Mouse (Mus musculus) intestine, postnatal 0 days (tissue): Measurements from ENCODE around the gene Itpk1. TPM values are rescaled to one million over a fixed set of nuclear protein-coding genes. Genes with fewer than 3 reads are reported as not detected.
A peak's percentile ranks its signal among the peaks of the same experiment; 100 is the strongest.

Experiments
- ATAC-seq: fragments of 200-750 bp; cut with Nextera tagmentation; 2 replicates; pipeline ENCODE4 v1.8.0; 2017; ENCODE audit warnings: mild to moderate bottlenecking, moderate TSS enrichment, moderate library complexity
- H3K27ac ChIP-seq: fragments of 300-500 bp; sonication (generic); 2 replicates; pipeline ENCODE4 v1.5.1; 2014; ENCODE audit warnings: mild to moderate bottlenecking, low read depth, low read length, moderate library complexity
- H3K27me3 ChIP-seq: fragments of 300-500 bp; sonication (generic); replicated peaks from 2 replicates; pipeline ENCODE4 v1.6.1; 2014; ENCODE audit warnings: low read length, mixed read lengths; ENCODE audit not compliant: control insufficient read depth, insufficient read depth
- H3K36me3 ChIP-seq: fragments of 300-500 bp; sonication (generic); 2 replicates; pipeline ENCODE4 v1.6.1; 2014; ENCODE audit warnings: mild to moderate bottlenecking, moderate library complexity; ENCODE audit not compliant: control insufficient read depth, insufficient read depth
- H3K4me1 ChIP-seq: fragments of 300-500 bp; sonication (generic); replicated peaks from 2 replicates; pipeline ENCODE4 v1.6.1; 2014; ENCODE audit warnings: antibody characterized with exemption, low read length, mixed read lengths; ENCODE audit not compliant: control insufficient read depth, insufficient read depth
- H3K4me2 ChIP-seq: fragments of 300-500 bp; sonication (generic); replicated peaks from 2 replicates; pipeline ENCODE4 v1.6.1; 2014; ENCODE audit warnings: low read depth, mild to moderate bottlenecking, moderate library complexity
- H3K4me3 ChIP-seq: fragments of 300-500 bp; sonication (generic); 2 replicates; pipeline ENCODE4 v1.5.1; 2014; ENCODE audit warnings: low read depth, low read length
- H3K9ac ChIP-seq: fragments of 300-500 bp; sonication (generic); 2 replicates; pipeline ENCODE4 v1.6.1; 2014; ENCODE audit warnings: mild to moderate bottlenecking, low read depth, low read length
- H3K9me3 ChIP-seq: fragments of 300-500 bp; sonication (generic); 2 replicates; pipeline ENCODE4 v1.6.1; 2016; ENCODE audit warnings: mixed run types; ENCODE audit not compliant: control insufficient read depth
- CTCF ChIP-seq: sonication (generic); IDR thresholded peaks from 2 replicates; pipeline ENCODE4 v1.5.1; 2016; ENCODE audit warnings: low read depth, mild to moderate bottlenecking, control low read depth, antibody characterized with exemption, moderate library complexity
- WGBS: fragments of 180-500 bp; shearing (Covaris S2); extraction: QIAGEN DNeasy Blood & Tissue Kit; methylation state at CpG from one replicate; pipeline ENCODE4 v1.1.7; 2014; 5-methylcytosine and 5-hydroxymethylcytosine counted together
- polyA plus RNA-seq: library from polyadenylated mRNA; unstranded; fragments of >200 nt; fragmentation: Nextera tagmentation; extraction: Ambion mirVana; gene quantifications from 2 replicates; pipeline ENCODE4 v1.2.1, GENCODE M21; 2015

The Itpk1 gene
- polyA plus RNA-seq, 1 experiment from 2014 or later, result 56.3 TPM

DNA sequence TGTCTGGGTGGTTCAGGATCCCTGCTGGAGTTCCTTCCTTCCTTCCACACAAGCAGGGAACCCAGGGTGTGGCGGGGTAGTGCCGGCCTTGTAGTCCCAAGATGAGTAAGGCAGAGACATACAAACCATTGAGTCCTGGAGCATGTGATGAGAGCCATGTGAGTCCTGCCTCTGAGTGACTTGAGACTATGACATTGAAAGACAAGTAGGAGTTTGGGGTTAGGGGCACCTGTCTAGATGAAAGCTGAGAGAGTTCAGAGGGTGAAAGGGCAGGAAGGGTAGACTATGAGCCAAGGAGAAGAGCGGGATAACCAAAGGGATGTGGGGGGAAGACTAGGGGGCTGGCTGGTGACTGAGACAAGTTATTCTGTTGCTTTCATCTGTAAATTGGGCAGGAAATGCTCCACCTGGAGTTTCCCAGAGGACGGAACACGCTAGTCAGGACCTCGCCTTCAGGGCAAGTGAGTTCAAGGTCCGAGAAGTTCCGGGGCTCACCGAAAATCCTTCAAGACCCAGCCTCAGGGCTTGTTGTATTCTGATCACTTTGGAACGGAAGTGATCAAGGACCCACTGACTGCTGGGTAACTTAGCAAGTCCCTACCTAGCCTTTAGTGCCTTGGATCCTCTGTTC lies 2.2 kb upstream of the Itpk1 start:
- Histone ChIP-seq H3K4me1 (peaks cover 14% of the 10 kb centered on the region), H3K4me2 (no peak overlapping the region), H3K27ac (peak overlapping the region; percentile 86), H3K36me3 (no peaks in the 10 kb centered on the region), H3K4me3 (no peak overlapping the region), H3K9me3 (no peaks in the 10 kb centered on the region), H3K27me3 (no peaks in the 10 kb centered on the region), H3K9ac (no peak overlapping the region)
- WGBS, result 63% methylated on average over 10 of the region's 10 CpGs
- TF ChIP-seq CTCF, result no peak
- no peak for ATAC-seq

DNA sequence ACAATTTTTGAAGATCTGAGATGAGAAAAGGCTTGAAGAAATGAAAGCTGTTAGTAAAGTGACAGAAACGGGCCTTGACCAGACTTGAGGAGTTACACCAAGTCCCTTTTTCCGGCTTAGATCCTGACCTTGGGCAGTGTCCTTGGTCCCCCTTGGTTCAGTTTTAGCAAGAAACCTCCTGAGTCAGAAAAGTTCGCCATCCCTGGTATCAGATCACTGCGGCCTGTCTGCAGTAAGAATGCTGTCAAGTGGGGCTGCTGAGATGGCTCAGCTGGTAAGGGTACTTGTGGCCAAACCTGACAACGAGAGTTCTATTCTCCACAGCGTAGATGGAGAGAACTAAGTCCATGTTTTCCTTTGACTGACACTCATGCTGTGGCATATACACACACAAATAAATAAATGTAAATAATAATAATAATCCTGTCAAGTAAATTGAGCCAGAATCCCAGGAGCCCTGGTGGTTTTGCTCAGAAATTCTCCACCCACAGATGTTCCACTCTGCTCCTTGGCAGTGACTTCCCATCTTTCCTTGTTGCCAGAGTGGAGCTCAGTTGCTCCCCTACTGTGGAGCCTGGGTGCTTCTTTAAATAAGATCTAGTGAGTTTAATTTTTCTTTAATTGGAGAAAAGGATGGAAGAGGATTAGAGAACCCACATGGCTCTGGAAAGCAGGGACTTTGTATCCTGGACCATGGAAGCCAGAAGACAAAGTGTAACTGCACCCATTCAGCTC lies 1.3 kb upstream of the Itpk1 start:
- Histone ChIP-seq H3K36me3 (no peaks in the 10 kb centered on the region), H3K4me3 (no peak overlapping the region), H3K9me3 (no peaks in the 10 kb centered on the region), H3K9ac (no peak overlapping the region), H3K27ac (peak overlapping the region; percentile 86; the same call in 1 of the 2 replicates), H3K27me3 (no peaks in the 10 kb centered on the region), H3K4me2 (no peak overlapping the region; the same call in 1 of the 2 replicates), H3K4me1 (peaks cover 17% of the 10 kb centered on the region)
- WGBS, result 75% methylated on average over 6 of the region's 6 CpGs
- ATAC-seq, result no peak
- TF ChIP-seq CTCF, result no peak

DNA sequence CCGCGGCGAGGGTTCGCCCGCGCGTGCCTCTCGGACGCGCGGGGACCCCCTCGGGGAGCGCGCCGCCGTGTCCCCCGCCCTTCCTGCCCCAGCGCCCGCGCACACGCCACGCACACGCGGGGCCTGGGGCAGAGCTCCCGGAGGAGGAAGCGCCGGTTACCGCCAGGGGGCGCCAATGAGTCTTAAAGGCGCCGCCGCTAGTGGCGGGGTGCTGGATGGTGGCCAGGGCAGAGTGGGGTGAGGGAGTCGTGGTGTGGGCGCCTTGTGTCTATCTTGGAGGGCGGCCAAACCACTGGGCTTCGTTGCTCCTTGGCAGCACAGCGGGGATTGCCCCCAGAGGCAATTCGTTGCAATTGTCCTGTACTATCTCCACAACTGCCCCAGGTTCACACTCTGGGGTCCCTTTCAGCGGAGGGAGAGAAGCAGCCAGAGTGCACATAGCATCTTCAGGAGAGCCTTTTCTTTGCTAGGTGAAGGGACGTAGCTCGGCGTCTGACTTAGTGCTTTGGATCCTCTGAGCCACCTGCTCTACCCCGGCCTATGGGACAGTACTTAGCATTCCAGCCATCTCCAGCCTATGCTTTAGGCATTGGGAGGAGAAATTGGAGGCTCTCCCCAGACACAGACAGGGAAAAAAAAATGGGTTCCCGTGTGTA lies 614 bp upstream of the Itpk1 start:
- Histone ChIP-seq H3K9ac (peak overlapping the region; percentile 87), H3K36me3 (no peaks in the 10 kb centered on the region), H3K4me2 (peak overlapping the region; percentile 93), H3K27me3 (no peaks in the 10 kb centered on the region), H3K27ac (peak overlapping the region; percentile 97), H3K4me3 (peak overlapping the region; percentile 82), H3K4me1 (peaks cover 17% of the 10 kb centered on the region), H3K9me3 (no peaks in the 10 kb centered on the region)
- TF ChIP-seq CTCF, result peak; percentile 93
- ATAC-seq, result peak; percentile 73
- WGBS, result 3% methylated on average over 45 of the region's 45 CpGs

DNA sequence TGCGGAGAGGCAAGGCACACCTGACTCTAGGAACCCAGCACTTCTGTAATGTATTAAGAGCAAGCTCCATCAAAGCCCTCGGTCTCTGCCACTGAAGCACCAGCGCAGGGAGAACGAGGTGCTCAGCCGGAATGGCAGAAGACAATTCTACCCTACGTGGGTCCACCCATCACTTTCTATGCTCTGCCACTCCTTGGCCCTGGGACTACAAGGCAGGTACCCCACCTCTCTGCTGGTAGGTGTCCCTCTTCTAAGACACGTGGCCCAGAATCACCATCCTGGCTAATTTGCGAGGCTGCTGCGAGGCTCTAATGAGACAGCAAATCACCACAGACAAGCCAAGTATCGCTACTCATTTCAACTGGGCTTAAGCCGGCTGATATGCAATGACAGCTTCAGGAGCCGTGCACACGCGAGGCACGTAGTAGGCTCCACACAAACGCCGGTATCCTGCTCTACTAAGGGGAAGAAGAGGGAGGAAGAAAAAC lies 765 bp downstream of the Itpk1 start:
- TF ChIP-seq CTCF, result no peak
- 8% methylated on average over 17 of the region's 17 CpGs for WGBS
- H3K9me3 ChIP-seq, result no peaks in the 10 kb centered on the region
- H3K4me1 ChIP-seq, result peaks cover 20% of the 10 kb centered on the region
- no peaks in the 10 kb centered on the region for H3K27me3 ChIP-seq
- ATAC-seq, result no peak
- H3K4me3 ChIP-seq, result peak overlapping the region; percentile 82
- no peaks in the 10 kb centered on the region for H3K36me3 ChIP-seq
- H3K9ac ChIP-seq, result peak overlapping the region; percentile 93
- peak overlapping the region; percentile 93 for H3K4me2 ChIP-seq
- peak overlapping the region; percentile 92 for H3K27ac ChIP-seq

DNA sequence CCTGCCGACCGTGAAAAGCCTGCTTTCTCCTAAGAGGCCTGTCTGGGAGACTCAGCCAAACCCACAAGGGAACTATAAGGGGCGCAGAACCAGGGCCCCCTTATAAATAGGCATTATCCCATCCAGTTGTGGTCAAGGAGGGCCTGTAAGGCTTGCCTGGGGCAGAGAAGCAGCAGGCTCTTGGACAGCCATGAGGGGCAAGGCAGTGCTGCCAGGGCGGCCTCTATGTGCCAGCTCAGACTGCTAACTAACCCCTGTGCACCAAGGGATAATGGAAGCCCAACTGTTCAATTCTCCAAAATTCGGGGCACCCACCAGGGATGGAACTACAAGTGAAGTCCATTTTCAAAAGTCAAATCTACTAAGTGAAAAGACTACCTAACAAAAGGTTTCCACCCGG lies 1.3 kb downstream of the Itpk1 start:
- no peaks in the 10 kb centered on the region for H3K27me3 ChIP-seq
- peaks cover 25% of the 10 kb centered on the region for H3K4me1 ChIP-seq
- H3K36me3 ChIP-seq, result no peaks in the 10 kb centered on the region
- 51% methylated on average over 6 of the region's 6 CpGs for WGBS
- peak overlapping the region; percentile 93 for H3K4me2 ChIP-seq
- peak overlapping the region; percentile 92 for H3K27ac ChIP-seq
- H3K9ac ChIP-seq, result peak overlapping the region; percentile 93
- H3K4me3 ChIP-seq, result peak overlapping the region; percentile 82
- no peak for ATAC-seq
- no peak for TF ChIP-seq CTCF
- no peaks in the 10 kb centered on the region for H3K9me3 ChIP-seq

DNA sequence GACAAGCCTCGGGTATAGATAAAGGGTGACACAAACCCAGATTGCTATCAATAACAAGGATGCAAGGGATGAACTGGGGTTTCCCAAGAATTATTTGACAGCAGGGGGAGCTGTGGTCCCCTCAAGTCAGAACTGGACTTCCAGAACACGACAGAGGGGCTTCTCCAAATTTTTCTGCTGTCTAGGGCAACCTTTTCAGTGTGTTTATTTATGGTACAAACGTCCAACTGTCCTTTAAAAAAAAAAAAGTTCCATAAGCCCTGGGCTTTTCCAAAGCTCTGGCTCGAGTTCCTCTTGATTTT lies 1.7 kb downstream of the Itpk1 start:
- no peaks in the 10 kb centered on the region for H3K27me3 ChIP-seq
- peak; percentile 65 for TF ChIP-seq CTCF
- no peaks in the 10 kb centered on the region for H3K9me3 ChIP-seq
- H3K4me1 ChIP-seq, result peaks cover 29% of the 10 kb centered on the region
- no peaks in the 10 kb centered on the region for H3K36me3 ChIP-seq
- peak overlapping the region; percentile 82 for H3K4me3 ChIP-seq
- 9% methylated on average over 4 of the region's 4 CpGs for WGBS
- H3K4me2 ChIP-seq, result peak overlapping the region; percentile 93
- H3K27ac ChIP-seq, result peak overlapping the region; percentile 92
- H3K9ac ChIP-seq, result peak overlapping the region; percentile 93
- ATAC-seq, result no peak
